8 mouse cellular contexts compared by ENCODE assay signal in genomic region chr3:34019540-34020381, GRCm38 (mm10). TPM values are rescaled to one million over a fixed set of nuclear protein-coding genes. Genes with fewer than 3 reads are reported as not detected.
DNase-seq lines count a peak whose midpoint lies in the region; ATAC-seq and TF ChIP-seq lines count a peak whose summit lies in the region.

Gene Fxr1 (plus strand): TSS chr3:34019943.

- H3K27me3 ChIP-seq in lung, embryonic 14.5 days (ENCODE audit: insufficient read depth, low read length), result no peaks in the 10 kb centered on the region

- H3K36me3 ChIP-seq in lung, embryonic 14.5 days (ENCODE audit: insufficient read depth), result no peaks in the 10 kb centered on the region

- WGBS in lung, embryonic 14.5 days, result 1% methylated on average over 78 of the region's 97 CpGs

- H3K4me1 ChIP-seq in lung, embryonic 14.5 days (ENCODE audit: insufficient read depth), result peaks cover 4% of the 10 kb centered on the region; the same call in 1 of the 2 replicates

- H3K4me2 ChIP-seq in lung, embryonic 14.5 days, result peak within 1 kb of the TSS; percentile 82

- no peak for TF ChIP-seq CTCF in lung, embryonic 14.5 days (IDR thresholded peaks at IDR 0.05; ENCODE audit: low read depth)

- DNase-seq in MN1 (ENCODE audit: low spot score), result peak; percentile 93
- DNase-seq in cerebellum, adult 9-10 months, result peak; percentile 86
- DNase-seq in layer of hippocampus, adult 8-10 months (ENCODE audit: low spot score in 2 of 2), result peak; percentile 60 to 78
- peak; percentile 93 for DNase-seq in lung, embryonic 14.5 days
- DNase-seq in testis, postnatal 14 days (ENCODE audit: low spot score), result peak; percentile 88

- peak within 1 kb of the TSS; percentile 91 for H3K4me3 ChIP-seq in lung, embryonic 14.5 days (ENCODE audit: low read depth, low read length)

- no peaks in the 10 kb centered on the region for H3K9me3 ChIP-seq in lung, embryonic 14.5 days (ENCODE audit: low read depth, low read length)

- H3K9ac ChIP-seq in lung, embryonic 14.5 days, result peak within 1 kb of the TSS; percentile 99

- peak within 1 kb of the TSS; percentile 92 for H3K27ac ChIP-seq in lung, embryonic 14.5 days (ENCODE audit: low read depth)

- peak; percentile 88 for ATAC-seq in frontal cortex, adult (ENCODE audit: low TSS enrichment)
- ATAC-seq in hematopoietic stem cell, adult 5-6 weeks (replicated peaks in 1 of 2; ENCODE audit: insufficient read depth in 1 of 2, low FRiP score in 2 of 2, low TSS enrichment in 1 of 2, low read depth in 1 of 2, poor library complexity in 2 of 2, severe bottlenecking in 2 of 2), result peak; percentile 72 to 80
- peak; percentile 99 for ATAC-seq in lung, embryonic 14.5 days (ENCODE audit: insufficient read depth)
- ATAC-seq in neutrophil, adult 5-6 weeks (ENCODE audit: extremely low read depth, insufficient number of reproducible peaks, low FRiP score, poor library complexity, severe bottlenecking), result peak; percentile 89

RNA-seq across cellular contexts. Expression of gene Fxr1, which starts in this region (rescaled TPM):
- 242 and 273 TPM in 2 replicates for total RNA-seq in hematopoietic stem cell, adult 5-6 weeks (2017)
- total RNA-seq in layer of hippocampus, adult 8-10 months (2022), result 10 to 100 TPM; 77.0 to 94.6 (median 88.5) TPM
- polyA plus RNA-seq in lung, embryonic 14.5 days (2014; fragmentation: Nextera tagmentation; extraction: Ambion mirVana), result 54.3 and 56.6 TPM in 2 replicates
- total RNA-seq in neutrophil, adult 5-6 weeks (2017), result 148 and 169 TPM in 2 replicates

Comparison
In these comparisons a context has a peak if more than half of its experiments do, and no peak if none do; other contexts are left out.
1. Peak in every context shown above with its lines: DNase-seq, ATAC-seq, H3K4me3 ChIP-seq and H3K27ac ChIP-seq.